ENCODE assay signal across 8 mouse cellular contexts in genomic region chr9:77909572-77910269, GRCm38 (mm10). TPM values are rescaled to one million over a fixed set of nuclear protein-coding genes. Genes with fewer than 3 reads are reported as not detected.
DNase-seq lines count a peak whose midpoint lies in the region; ATAC-seq and TF ChIP-seq lines count a peak whose summit lies in the region.

No protein-coding gene starts in this region.

- WGBS in heart, postnatal 0 days, result 32% methylated on average over 10 of the region's 10 CpGs
- 39% methylated on average over 10 of the region's 10 CpGs for WGBS in liver, postnatal 0 days (ENCODE audit: insufficient replicate concordance)
- 51% methylated on average over 10 of the region's 10 CpGs for WGBS in small intestine, adult 2 months

- TF ChIP-seq CTCF in gastrocnemius, adult 2 months (IDR thresholded peaks at IDR 0.05), result no peak
- no peak for TF ChIP-seq CTCF in ES-Bruce4 (IDR thresholded peaks at IDR 0.05; ENCODE audit: low read depth, low read length)
- TF ChIP-seq CTCF in heart, postnatal 0 days (IDR thresholded peaks at IDR 0.05; ENCODE audit: low read depth), result no peak
- no peak for TF ChIP-seq CTCF in liver, postnatal 0 days (IDR thresholded peaks at IDR 0.05; ENCODE audit: low read depth)
- TF ChIP-seq CTCF in small intestine, adult 2 months (IDR thresholded peaks at IDR 0.05; ENCODE audit: extremely low read depth, insufficient read length, insufficient replicate concordance, low read depth, low read length), result no peak

- no peak for TF ChIP-seq EP300 in ES-Bruce4 (IDR thresholded peaks at IDR 0.05; ENCODE audit: insufficient read depth, low read depth, low read length)
- TF ChIP-seq EP300 in heart, postnatal 0 days (IDR thresholded peaks at IDR 0.05; ENCODE audit: low read depth), result no peak
- no peak for TF ChIP-seq EP300 in liver, postnatal 0 days (IDR thresholded peaks at IDR 0.05; ENCODE audit: low read depth)

- peak; percentile 31 for DNase-seq in gastrocnemius, adult 2 months
- no peak for DNase-seq in gastrocnemius, postnatal 4 days (ENCODE audit: low spot score in 2 of 2)
- no peak for DNase-seq in heart, postnatal 0 days (ENCODE audit: low spot score)
- DNase-seq in liver, postnatal 0 days, result no peak
- no peak for DNase-seq in left cerebral cortex, postnatal 25 days (ENCODE audit: low spot score in 2 of 2)
- DNase-seq in gastrocnemius, postnatal 10 days, result no peak

- intact Hi-C loops in gastrocnemius, adult 2 months (cut with DNase I), result loop anchor here (5.0 to 10.0 kb wide), 4 partner anchors 67 to 535 kb away; partner anchors contain the start of genes Cgas, Gm17324 and Mto1
- intact Hi-C loops in left cerebral cortex, postnatal 25 days (cut with DNase I), result loop anchor here (5.0 kb wide), 2 partner anchors 77 to 102 kb away; no protein-coding TSS in a partner anchor

- H3K27ac ChIP-seq in gastrocnemius, adult 2 months, result peak overlapping the region; percentile 94
- no peak overlapping the region for H3K27ac ChIP-seq in ES-Bruce4 (ENCODE audit: insufficient read depth, low read length)
- peak overlapping the region; percentile 95 for H3K27ac ChIP-seq in heart, postnatal 0 days (ENCODE audit: low read depth)
- peak overlapping the region; percentile 98 for H3K27ac ChIP-seq in liver, postnatal 0 days (ENCODE audit: low read depth)
- peak overlapping the region; percentile 72 for H3K27ac ChIP-seq in small intestine, adult 2 months (ENCODE audit: insufficient read depth, low read depth, low read length)

- peaks cover 2% of the 10 kb centered on the region for H3K4me1 ChIP-seq in ES-Bruce4 (ENCODE audit: control insufficient read depth, insufficient read depth, low read length)
- peaks cover 8% of the 10 kb centered on the region for H3K4me1 ChIP-seq in heart, postnatal 0 days (ENCODE audit: control insufficient read depth, insufficient read depth)
- peaks cover 21% of the 10 kb centered on the region for H3K4me1 ChIP-seq in liver, postnatal 0 days (ENCODE audit: insufficient read depth)
- H3K4me1 ChIP-seq in small intestine, adult 2 months (ENCODE audit: control insufficient read depth, insufficient read depth, insufficient read length, low read length), result peaks cover 5% of the 10 kb centered on the region; the same call in 1 of the 2 replicates

- no peak for ATAC-seq in heart, postnatal 0 days (ENCODE audit: insufficient read depth, low read depth)
- ATAC-seq in liver, postnatal 0 days, result no peak

- no peaks in the 10 kb centered on the region for H3K9me3 ChIP-seq in ES-Bruce4 (replicated peaks; ENCODE audit: control insufficient read depth, insufficient read depth, low read length, poor library complexity, severe bottlenecking)
- H3K9me3 ChIP-seq in heart, postnatal 0 days (replicated peaks; ENCODE audit: control insufficient read depth, low read length), result no peaks in the 10 kb centered on the region
- H3K9me3 ChIP-seq in liver, postnatal 0 days (ENCODE audit: low read length), result no peaks in the 10 kb centered on the region

- peak overlapping the region; percentile 60 for H3K4me2 ChIP-seq in heart, postnatal 0 days (ENCODE audit: low read depth, low read length)
- peak overlapping the region; percentile 80 for H3K4me2 ChIP-seq in liver, postnatal 0 days (ENCODE audit: low read depth, low read length)

- peak overlapping the region; percentile 86 for H3K9ac ChIP-seq in ES-Bruce4 (ENCODE audit: low read depth, poor library complexity, severe bottlenecking)
- H3K9ac ChIP-seq in heart, postnatal 0 days (replicated peaks; ENCODE audit: low read depth, low read length), result peak overlapping the region; percentile 72
- peak overlapping the region; percentile 78 for H3K9ac ChIP-seq in liver, postnatal 0 days (replicated peaks)

- H3K36me3 ChIP-seq in ES-Bruce4 (ENCODE audit: control insufficient read depth, insufficient read depth, low read length, poor library complexity, severe bottlenecking), result no peaks in the 10 kb centered on the region
- H3K36me3 ChIP-seq in heart, postnatal 0 days (replicated peaks; ENCODE audit: control insufficient read depth, insufficient read depth, low read length), result no peaks in the 10 kb centered on the region
- no peaks in the 10 kb centered on the region for H3K36me3 ChIP-seq in liver, postnatal 0 days (replicated peaks; ENCODE audit: insufficient read depth, low read length)
- H3K36me3 ChIP-seq in small intestine, adult 2 months (ENCODE audit: control insufficient read depth, insufficient read depth, low read length), result no peaks in the 10 kb centered on the region

- H3K4me3 ChIP-seq in gastrocnemius, adult 2 months, result peak overlapping the region; percentile 86
- peak overlapping the region; percentile 21; the same call in 1 of the 2 replicates for H3K4me3 ChIP-seq in ES-Bruce4 (ENCODE audit: low read depth, low read length)
- H3K4me3 ChIP-seq in heart, postnatal 0 days (ENCODE audit: low read depth, low read length), result peak overlapping the region; percentile 70
- peak overlapping the region; percentile 74 for H3K4me3 ChIP-seq in liver, postnatal 0 days (ENCODE audit: low read depth, low read length)
- H3K4me3 ChIP-seq in small intestine, adult 2 months (ENCODE audit: low read depth, low read length), result no peak overlapping the region

- TF ChIP-seq POLR2A in ES-Bruce4 (IDR thresholded peaks at IDR 0.05; ENCODE audit: insufficient read depth, low read length), result no peak
- no peak for TF ChIP-seq POLR2A in small intestine, adult 2 months (IDR thresholded peaks at IDR 0.05; ENCODE audit: low read depth, low read length)

- no peaks in the 10 kb centered on the region for H3K27me3 ChIP-seq in ES-Bruce4 (ENCODE audit: control insufficient read depth, insufficient read depth, low read length, poor library complexity, severe bottlenecking)
- no peaks in the 10 kb centered on the region for H3K27me3 ChIP-seq in heart, postnatal 0 days (ENCODE audit: control insufficient read depth, insufficient read depth, low read length)
- no peaks in the 10 kb centered on the region for H3K27me3 ChIP-seq in liver, postnatal 0 days (ENCODE audit: insufficient read depth, low read length)
- H3K27me3 ChIP-seq in small intestine, adult 2 months (ENCODE audit: control insufficient read depth, insufficient read depth, low read length), result no peaks in the 10 kb centered on the region

RNA-seq across cellular contexts. Expression of gene Elovl5, which starts 7.4 kb away (rescaled TPM):
- total RNA-seq in gastrocnemius, adult 2 months (2021), result 10 to 100 TPM in 1 of 2 experiments, 1 to 10 TPM in 1; 8.7 to 14.3 TPM
- total RNA-seq in gastrocnemius, postnatal 4 days (2021), result 10 to 100 TPM; 32.3 to 37.0 TPM
- polyA plus RNA-seq in ES-Bruce4 (2011; ENCODE audit: insufficient read depth, insufficient read length, low read depth, missing spikeins), result 113 and 115 TPM in 2 replicates
- total RNA-seq in heart, postnatal 0 days (2014; rRNA removed; ENCODE audit: low replicate concordance), result 53.3 and 80.1 TPM in 2 replicates
- 47.1 and 48.4 TPM in 2 replicates for polyA plus RNA-seq in heart, postnatal 0 days (2015; fragmentation: Nextera tagmentation; extraction: Ambion mirVana)
- polyA plus RNA-seq in liver, postnatal 0 days (2015; fragmentation: Nextera tagmentation; extraction: Ambion mirVana), result 107 and 112 TPM in 2 replicates
- polyA plus RNA-seq in small intestine, adult 2 months (2012; rRNA removed), result 6.0 and 11.2 TPM in 2 replicates
- total RNA-seq in left cerebral cortex, postnatal 25 days (2021), result 10 to 100 TPM; 67.0 to 71.9 TPM
- 10 to 100 TPM; 26.5 to 27.0 TPM for total RNA-seq in gastrocnemius, postnatal 10 days (2021)
